Mouse (Mus musculus): Measurements from ENCODE around the gene Ptdss2. TPM values are rescaled to one million over a fixed set of nuclear protein-coding genes. Genes with fewer than 3 reads are reported as not detected.

Ptdss2 gene
- polyA plus RNA-seq, 1 experiment from 2014 or later, result 67.3 TPM

DNA sequence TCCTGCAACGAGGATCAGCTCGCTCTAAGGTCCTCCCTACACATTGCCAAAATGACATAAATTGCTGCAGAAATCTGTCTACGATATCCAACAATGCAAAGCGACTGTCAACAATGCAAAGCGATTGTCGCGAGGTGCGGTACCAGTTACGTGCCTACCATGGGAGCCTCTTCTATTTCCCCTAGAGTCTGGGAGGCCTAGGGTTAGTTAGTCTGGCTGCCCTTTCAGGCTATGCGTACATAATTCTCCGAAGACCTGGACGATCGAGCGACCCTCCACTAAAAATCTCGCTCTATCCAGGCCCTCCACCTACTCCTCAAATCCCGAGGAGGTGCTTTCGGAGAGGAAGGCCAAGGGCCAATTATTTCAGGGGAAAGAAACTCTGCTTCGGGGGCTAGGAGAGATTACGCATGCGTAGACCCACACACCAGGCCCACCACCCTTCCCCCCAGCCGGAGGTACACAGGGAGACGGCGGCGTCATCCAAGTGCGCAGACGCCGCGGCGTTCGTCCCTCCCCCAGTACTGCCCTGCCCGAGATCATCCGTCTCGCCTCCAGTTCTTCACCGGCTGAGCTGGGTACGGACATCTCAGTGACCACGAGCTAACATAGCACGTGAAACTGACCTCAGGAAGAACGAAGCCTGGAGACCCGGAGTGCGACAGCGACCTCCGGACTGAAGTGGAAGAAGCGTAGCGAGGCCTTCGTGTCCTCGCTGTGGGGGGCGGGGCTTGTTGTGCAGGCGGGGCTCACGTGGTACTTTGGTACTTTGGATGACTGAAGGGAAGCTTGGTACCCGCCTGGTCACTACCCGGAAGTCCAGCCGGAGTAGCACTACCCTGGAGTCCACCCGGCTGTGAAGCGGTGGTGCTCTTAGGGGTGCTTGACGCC is 50.2 kb downstream of the Ptdss2 start, which contains the start of gene Rnh1:
TSS of gene Rnh1 (minus strand) at position 742 of the 891 bp plus-strand sequence.
- peak; percentile 92 for ATAC-seq (ENCODE audit: insufficient number of reproducible peaks, insufficient read depth, low FRiP score, low read depth)
- Histone ChIP-seq H3K9me3 (ENCODE audit: control insufficient read depth, low read depth, low read length) (no peaks in the 10 kb centered on the region), H3K27me3 (ENCODE audit: control insufficient read depth, insufficient read depth, low read length) (no peaks in the 10 kb centered on the region), H3K27ac (ENCODE audit: low read length) (peak within 1 kb of the TSS; percentile 90), H3K9ac (replicated peaks; ENCODE audit: low read depth, low read length) (peak within 1 kb of the TSS; percentile 61), H3K36me3 (ENCODE audit: control insufficient read depth, insufficient read depth, low read length) (no peaks in the 10 kb centered on the region), H3K4me3 (ENCODE audit: low read depth, low read length) (peak within 1 kb of the TSS; percentile 54), H3K4me1 (ENCODE audit: control insufficient read depth, insufficient read depth, low read length) (peaks cover 22% of the 10 kb centered on the region), H3K4me2 (replicated peaks; ENCODE audit: low read depth, low read length) (peak within 1 kb of the TSS; percentile 72)
- WGBS, result 3% methylated on average over 55 of the region's 55 CpGs

DNA sequence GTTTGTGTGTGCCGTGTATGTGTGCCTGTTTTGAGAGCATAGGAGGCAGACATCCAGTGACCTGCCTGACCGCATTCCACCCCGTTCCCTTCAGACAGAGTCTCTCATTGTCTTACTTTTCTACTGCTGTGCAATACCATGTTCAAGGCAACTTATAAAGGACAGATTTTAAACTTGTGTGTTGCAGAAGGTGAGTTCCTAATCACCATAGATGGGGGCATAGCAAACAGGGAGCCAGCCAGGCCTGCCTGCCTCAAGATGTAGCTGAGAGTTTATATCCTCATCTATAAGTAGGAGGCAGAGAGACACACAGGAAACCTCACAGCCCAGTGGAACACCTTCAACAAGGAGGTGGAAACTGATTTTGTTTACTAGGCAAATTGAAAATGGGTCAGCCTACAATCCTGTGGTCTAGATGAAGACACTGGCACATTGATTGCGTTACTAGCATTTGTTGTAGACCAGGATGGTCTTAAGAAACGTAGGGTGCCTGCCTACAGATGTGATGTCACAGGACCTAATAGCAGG is 51.2 kb downstream of the Ptdss2 start:
- peak overlapping the region; percentile 54 for H3K4me3 ChIP-seq (ENCODE audit: low read depth, low read length)
- 72% methylated on average over 5 of the region's 5 CpGs for WGBS
- peaks cover 17% of the 10 kb centered on the region for H3K4me1 ChIP-seq (ENCODE audit: control insufficient read depth, insufficient read depth, low read length)
- no peaks in the 10 kb centered on the region for H3K27me3 ChIP-seq (ENCODE audit: control insufficient read depth, insufficient read depth, low read length)
- no peaks in the 10 kb centered on the region for H3K36me3 ChIP-seq (ENCODE audit: control insufficient read depth, insufficient read depth, low read length)
- peak overlapping the region; percentile 72 for H3K4me2 ChIP-seq (replicated peaks; ENCODE audit: low read depth, low read length)
- peak overlapping the region; percentile 90 for H3K27ac ChIP-seq (ENCODE audit: low read length)
- H3K9ac ChIP-seq (replicated peaks; ENCODE audit: low read depth, low read length), result peak overlapping the region; percentile 61; the same call in 1 of the 2 replicates
- no peaks in the 10 kb centered on the region for H3K9me3 ChIP-seq (ENCODE audit: control insufficient read depth, low read depth, low read length)
- no peak for ATAC-seq (ENCODE audit: insufficient number of reproducible peaks, insufficient read depth, low FRiP score, low read depth)

DNA sequence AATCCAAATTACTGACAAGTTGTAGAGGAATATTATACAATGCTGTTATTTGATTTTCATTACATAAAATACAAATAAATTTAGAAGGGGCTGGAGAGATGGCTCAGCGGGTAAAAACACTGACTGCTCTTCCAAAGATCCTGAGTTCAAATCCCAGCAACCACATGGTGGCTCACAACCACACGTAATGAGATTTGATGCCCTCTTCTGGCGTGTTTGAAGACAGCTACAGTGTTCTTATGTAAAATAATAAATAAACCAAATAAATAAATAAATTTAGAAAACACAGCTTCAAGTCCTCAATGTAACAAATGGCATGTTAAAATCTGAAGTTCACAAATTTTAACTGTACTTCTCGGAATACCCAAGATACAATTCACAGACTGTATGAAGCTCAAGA is 52.9 kb downstream of the Ptdss2 start:
- Histone ChIP-seq H3K4me1 (ENCODE audit: control insufficient read depth, insufficient read depth, low read length) (0 out of 2 replicates have a peak, but pooled peaks cover 6% of the 10 kb centered on the region), H3K9ac (replicated peaks; ENCODE audit: low read depth, low read length) (no peak overlapping the region), H3K36me3 (ENCODE audit: control insufficient read depth, insufficient read depth, low read length) (no peaks in the 10 kb centered on the region), H3K4me2 (replicated peaks; ENCODE audit: low read depth, low read length) (no peak overlapping the region), H3K27ac (ENCODE audit: low read length) (no peak overlapping the region), H3K9me3 (ENCODE audit: control insufficient read depth, low read depth, low read length) (no peaks in the 10 kb centered on the region), H3K4me3 (ENCODE audit: low read depth, low read length) (no peak overlapping the region), H3K27me3 (ENCODE audit: control insufficient read depth, insufficient read depth, low read length) (no peaks in the 10 kb centered on the region)
- no peak for ATAC-seq (ENCODE audit: insufficient number of reproducible peaks, insufficient read depth, low FRiP score, low read depth)
- WGBS, result 92% methylated on average over 4 of the region's 4 CpGs

DNA sequence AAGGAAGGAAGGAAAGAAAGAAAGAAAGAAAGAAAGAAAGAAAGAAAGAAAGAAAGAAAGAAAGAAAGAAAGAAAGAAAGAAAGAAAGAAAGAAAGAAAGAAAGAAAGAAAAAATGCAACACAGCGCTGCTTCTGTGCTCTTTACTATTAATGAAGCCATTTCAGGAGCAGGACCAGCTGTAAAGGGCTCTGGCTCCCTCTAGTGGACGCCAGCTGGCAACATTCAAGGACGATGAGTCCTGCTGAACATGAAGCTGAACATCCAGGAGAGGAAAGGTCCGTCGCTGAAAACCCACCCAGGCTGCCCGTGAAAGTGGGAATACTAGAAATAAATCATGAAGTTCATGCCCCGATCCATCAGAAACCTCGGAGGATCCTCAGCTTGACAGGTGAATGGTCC is 54.0 kb downstream of the Ptdss2 start:
- no peaks in the 10 kb centered on the region for H3K9me3 ChIP-seq (ENCODE audit: control insufficient read depth, low read depth, low read length)
- no peak for ATAC-seq (ENCODE audit: insufficient number of reproducible peaks, insufficient read depth, low FRiP score, low read depth)
- no peak overlapping the region for H3K9ac ChIP-seq (replicated peaks; ENCODE audit: low read depth, low read length)
- no peak overlapping the region for H3K27ac ChIP-seq (ENCODE audit: low read length)
- H3K4me1 ChIP-seq (ENCODE audit: control insufficient read depth, insufficient read depth, low read length), result 0 out of 2 replicates have a peak, but pooled peaks cover 6% of the 10 kb centered on the region
- no peaks in the 10 kb centered on the region for H3K36me3 ChIP-seq (ENCODE audit: control insufficient read depth, insufficient read depth, low read length)
- WGBS, result 1% methylated on average over 8 of the region's 8 CpGs
- no peaks in the 10 kb centered on the region for H3K27me3 ChIP-seq (ENCODE audit: control insufficient read depth, insufficient read depth, low read length)
- no peak overlapping the region for H3K4me2 ChIP-seq (replicated peaks; ENCODE audit: low read depth, low read length)
- no peak overlapping the region for H3K4me3 ChIP-seq (ENCODE audit: low read depth, low read length)

DNA sequence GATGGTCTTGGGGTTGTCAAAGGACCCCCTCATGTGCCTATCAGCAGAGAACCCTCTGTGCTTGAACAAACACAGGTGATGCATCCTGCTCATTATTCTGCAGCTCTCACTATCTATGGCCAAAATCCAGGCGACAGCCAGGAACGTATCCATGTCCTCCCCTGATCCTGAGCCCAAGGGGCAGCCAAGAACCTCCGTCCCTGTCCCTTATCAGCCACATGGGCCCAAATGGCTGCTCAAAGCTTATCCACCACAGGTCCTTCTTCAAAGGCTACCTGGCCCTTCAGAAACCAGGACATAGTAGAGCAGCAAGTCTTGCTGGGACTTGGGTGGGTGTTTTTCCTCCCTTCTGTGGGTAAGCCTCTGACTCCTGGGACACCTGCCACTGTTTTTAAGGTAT is 66.0 kb downstream of the Ptdss2 start:
- peaks cover 32% of the 10 kb centered on the region for H3K36me3 ChIP-seq (ENCODE audit: control insufficient read depth, insufficient read depth, low read length)
- no peaks in the 10 kb centered on the region for H3K27me3 ChIP-seq (ENCODE audit: control insufficient read depth, insufficient read depth, low read length)
- WGBS, result 74% methylated on average over 3 of the region's 3 CpGs
- H3K9ac ChIP-seq (replicated peaks; ENCODE audit: low read depth, low read length), result no peak overlapping the region
- H3K4me1 ChIP-seq (ENCODE audit: control insufficient read depth, insufficient read depth, low read length), result peaks cover 7% of the 10 kb centered on the region
- no peaks in the 10 kb centered on the region for H3K9me3 ChIP-seq (ENCODE audit: control insufficient read depth, low read depth, low read length)
- no peak overlapping the region for H3K27ac ChIP-seq (ENCODE audit: low read length)
- ATAC-seq (ENCODE audit: insufficient number of reproducible peaks, insufficient read depth, low FRiP score, low read depth), result no peak
- H3K4me2 ChIP-seq (replicated peaks; ENCODE audit: low read depth, low read length), result no peak overlapping the region
- no peak overlapping the region for H3K4me3 ChIP-seq (ENCODE audit: low read depth, low read length)

DNA sequence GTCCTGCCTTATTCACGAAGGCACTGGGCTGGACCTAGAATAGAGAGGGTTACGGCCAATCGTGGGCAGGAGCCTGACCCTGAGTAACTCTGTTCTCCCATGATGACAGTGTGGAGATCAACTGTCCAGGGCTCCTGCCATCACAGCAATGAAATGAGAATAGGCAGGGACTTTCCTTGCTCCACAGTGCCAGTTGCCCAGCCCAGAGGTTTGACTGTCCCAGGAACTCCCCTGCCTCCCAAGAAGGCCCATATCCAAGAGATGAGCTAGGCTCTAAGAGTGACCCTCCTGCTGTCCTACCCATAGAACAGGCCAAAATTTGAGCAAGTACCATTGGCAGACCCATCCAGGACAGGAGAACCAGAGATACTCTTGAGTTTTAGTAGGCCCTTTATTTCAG is 66.6 kb downstream of the Ptdss2 start:
- H3K4me1 ChIP-seq (ENCODE audit: control insufficient read depth, insufficient read depth, low read length), result peaks cover 7% of the 10 kb centered on the region
- no peak overlapping the region for H3K9ac ChIP-seq (replicated peaks; ENCODE audit: low read depth, low read length)
- no peak overlapping the region for H3K27ac ChIP-seq (ENCODE audit: low read length)
- ATAC-seq (ENCODE audit: insufficient number of reproducible peaks, insufficient read depth, low FRiP score, low read depth), result no peak
- H3K9me3 ChIP-seq (ENCODE audit: control insufficient read depth, low read depth, low read length), result no peaks in the 10 kb centered on the region
- H3K4me2 ChIP-seq (replicated peaks; ENCODE audit: low read depth, low read length), result no peak overlapping the region
- H3K4me3 ChIP-seq (ENCODE audit: low read depth, low read length), result no peak overlapping the region
- H3K36me3 ChIP-seq (ENCODE audit: control insufficient read depth, insufficient read depth, low read length), result peaks cover 32% of the 10 kb centered on the region
- no peaks in the 10 kb centered on the region for H3K27me3 ChIP-seq (ENCODE audit: control insufficient read depth, insufficient read depth, low read length)
- WGBS, result 89% methylated on average over 3 of the region's 3 CpGs

DNA sequence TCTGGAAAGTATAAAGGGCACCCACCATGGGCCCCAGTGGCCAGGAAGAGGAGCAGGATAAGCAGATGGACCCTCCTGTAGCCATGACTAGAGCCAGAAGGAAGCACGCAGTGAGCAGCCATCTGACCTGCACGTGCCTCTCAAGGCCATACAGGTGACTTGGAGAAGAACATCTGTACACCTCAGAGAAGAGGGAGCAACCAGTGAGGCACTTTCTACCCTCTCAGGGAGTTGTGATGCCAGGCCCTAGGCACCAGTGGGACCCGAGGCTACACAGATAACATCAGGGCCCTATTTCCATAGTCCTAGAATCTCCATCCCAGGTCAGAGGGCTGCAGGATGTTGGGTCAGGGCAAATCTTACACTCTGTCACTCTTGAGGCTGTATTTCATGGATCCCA is 68.0 kb downstream of the Ptdss2 start:
- Histone ChIP-seq H3K9me3 (ENCODE audit: control insufficient read depth, low read depth, low read length) (no peaks in the 10 kb centered on the region), H3K9ac (replicated peaks; ENCODE audit: low read depth, low read length) (no peak overlapping the region), H3K36me3 (ENCODE audit: control insufficient read depth, insufficient read depth, low read length) (peaks cover 32% of the 10 kb centered on the region), H3K4me2 (replicated peaks; ENCODE audit: low read depth, low read length) (no peak overlapping the region), H3K27ac (ENCODE audit: low read length) (no peak overlapping the region), H3K4me1 (ENCODE audit: control insufficient read depth, insufficient read depth, low read length) (peaks cover 7% of the 10 kb centered on the region), H3K27me3 (ENCODE audit: control insufficient read depth, insufficient read depth, low read length) (no peaks in the 10 kb centered on the region), H3K4me3 (ENCODE audit: low read depth, low read length) (no peak overlapping the region)
- no peak for ATAC-seq (ENCODE audit: insufficient number of reproducible peaks, insufficient read depth, low FRiP score, low read depth)
- WGBS, result 88% methylated on average over 3 of the region's 3 CpGs

DNA sequence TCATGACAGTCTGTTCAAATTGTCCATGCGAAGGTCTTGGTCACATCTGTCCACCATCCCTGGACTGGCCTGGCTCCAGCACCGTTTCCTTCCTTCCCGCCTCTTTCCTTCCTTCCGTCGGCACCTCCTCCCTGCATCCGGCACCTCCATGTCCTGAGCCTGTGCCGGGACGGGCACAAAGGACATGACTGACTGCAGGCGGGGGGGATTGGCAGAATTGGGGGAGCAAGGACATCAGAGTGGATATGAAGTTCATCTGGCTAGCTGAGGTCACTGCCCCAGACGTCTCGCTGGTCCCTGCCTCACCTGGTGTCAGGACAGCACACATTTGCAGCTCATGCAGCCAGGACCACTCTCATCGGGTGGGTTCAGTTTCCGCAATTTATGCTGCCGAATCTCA is 68.9 kb downstream of the Ptdss2 start:
- H3K4me1 ChIP-seq (ENCODE audit: control insufficient read depth, insufficient read depth, low read length), result peaks cover 7% of the 10 kb centered on the region
- peaks cover 32% of the 10 kb centered on the region for H3K36me3 ChIP-seq (ENCODE audit: control insufficient read depth, insufficient read depth, low read length)
- WGBS, result 87% methylated on average over 14 of the region's 14 CpGs
- no peaks in the 10 kb centered on the region for H3K27me3 ChIP-seq (ENCODE audit: control insufficient read depth, insufficient read depth, low read length)
- no peak overlapping the region for H3K4me2 ChIP-seq (replicated peaks; ENCODE audit: low read depth, low read length)
- ATAC-seq (ENCODE audit: insufficient number of reproducible peaks, insufficient read depth, low FRiP score, low read depth), result no peak
- no peak overlapping the region for H3K9ac ChIP-seq (replicated peaks; ENCODE audit: low read depth, low read length)
- no peak overlapping the region for H3K4me3 ChIP-seq (ENCODE audit: low read depth, low read length)
- H3K27ac ChIP-seq (ENCODE audit: low read length), result no peak overlapping the region
- H3K9me3 ChIP-seq (ENCODE audit: control insufficient read depth, low read depth, low read length), result no peaks in the 10 kb centered on the region

All from stomach, embryonic 14.5 days (tissue).